Mouse (Mus musculus) neural tube, embryonic 15.5 days (tissue): ENCODE measurements around the gene Enpp4. TPM values are rescaled to one million over a fixed set of nuclear protein-coding genes. Genes with fewer than 3 reads are reported as not detected.

Experiments
- ATAC-seq: fragments of 200-750 bp; cut with Nextera tagmentation; 2 replicates; pipeline ENCODE4 v1.8.0; 2017; ENCODE audit warnings: mild to moderate bottlenecking, moderate TSS enrichment, moderate library complexity; ENCODE audit not compliant: low FRiP score
- H3K27ac ChIP-seq: fragments of 300-500 bp; sonication (generic); replicated peaks from 2 replicates; pipeline ENCODE4 v1.5.1; 2015; ENCODE audit warnings: mild to moderate bottlenecking, inconsistent platforms
- H3K27me3 ChIP-seq: fragments of 300-500 bp; sonication (generic); replicated peaks from 2 replicates; pipeline ENCODE4 v1.6.1; 2015; ENCODE audit warnings: inconsistent platforms
- H3K36me3 ChIP-seq: fragments of 300-500 bp; sonication (generic); 2 replicates; pipeline ENCODE4 v1.6.1; 2015; ENCODE audit warnings: inconsistent platforms
- H3K4me1 ChIP-seq: fragments of 300-500 bp; sonication (generic); 2 replicates; pipeline ENCODE4 v1.6.1; 2015; ENCODE audit warnings: inconsistent platforms
- H3K4me2 ChIP-seq: fragments of 300-500 bp; sonication (generic); 2 replicates; pipeline ENCODE4 v1.6.1; 2015; ENCODE audit warnings: inconsistent platforms, mild to moderate bottlenecking, moderate library complexity
- H3K4me3 ChIP-seq: fragments of 300-500 bp; sonication (generic); replicated peaks from 2 replicates; pipeline ENCODE4 v1.5.1; 2015; ENCODE audit warnings: mild to moderate bottlenecking, inconsistent platforms
- H3K9ac ChIP-seq: fragments of 300-500 bp; sonication (generic); replicated peaks from 2 replicates; pipeline ENCODE4 v1.6.1; 2015; ENCODE audit warnings: mild to moderate bottlenecking, inconsistent platforms
- H3K9me3 ChIP-seq: fragments of 300-500 bp; sonication (generic); replicated peaks from 2 replicates; pipeline ENCODE4 v1.6.1; 2016; ENCODE audit warnings: inconsistent platforms
- WGBS: fragments of 180-500 bp; shearing (Covaris S2); methylation state at CpG from one replicate; pipeline ENCODE4 v1.1.7; 2015; ENCODE audit warnings: mixed read lengths; 5-methylcytosine and 5-hydroxymethylcytosine counted together
- polyA plus RNA-seq: library from polyadenylated mRNA; unstranded; fragments of >200 nt; fragmentation: Nextera tagmentation; extraction: Ambion mirVana; gene quantifications from 2 replicates; pipeline ENCODE4 v1.2.1, GENCODE M21; 2015

The Enpp4 gene
- 6.1 and 9.8 TPM in 2 replicates for polyA plus RNA-seq

- H3K4me1 ChIP-seq = peaks cover 12% of the 10 kb centered on the region
Measured at GRCm38 (mm10) chr17:44105287-44106138, at the start of gene Enpp4. TSS of gene Enpp4 (minus strand) at chr17:44105809.

DNA sequence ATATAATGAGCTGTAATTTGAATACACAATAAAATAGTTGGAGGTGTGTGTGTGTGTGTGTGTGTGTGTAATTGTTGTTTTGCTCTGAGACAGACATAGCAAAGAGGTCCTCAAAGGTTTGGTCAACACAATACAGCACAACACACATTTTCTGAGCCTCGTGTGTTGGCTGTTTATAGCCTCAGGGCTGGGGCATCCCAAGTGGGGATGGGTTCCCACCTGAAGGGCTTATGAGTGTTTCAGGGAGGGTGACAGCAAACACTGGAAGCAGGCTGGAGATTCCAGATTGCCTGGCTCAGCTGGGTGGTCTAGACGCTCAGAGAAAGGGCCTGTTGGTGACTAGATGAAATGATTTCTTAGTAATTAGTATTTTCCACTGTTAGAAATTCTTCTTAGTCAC lies 49.6 kb upstream of the Enpp4 start:
- Histone ChIP-seq H3K27me3 (no peaks in the 10 kb centered on the region), H3K27ac (no peak overlapping the region), H3K4me2 (no peak overlapping the region), H3K9ac (no peak overlapping the region), H3K4me1 (no peaks in the 10 kb centered on the region), H3K4me3 (no peak overlapping the region), H3K36me3 (no peaks in the 10 kb centered on the region), H3K9me3 (no peaks in the 10 kb centered on the region)
- ATAC-seq = no peak
- WGBS = 76% methylated on average over 2 of the region's 2 CpGs

More at GRCm38 (mm10) chr17:44105287-44106138, at the start of gene Enpp4:
- Histone ChIP-seq H3K4me3 (peak within 1 kb of the TSS; percentile 64), H3K9me3 (no peaks in the 10 kb centered on the region), H3K27me3 (no peaks in the 10 kb centered on the region), H3K9ac (peak within 1 kb of the TSS; percentile 67), H3K36me3 (no peaks in the 10 kb centered on the region), H3K27ac (peak within 1 kb of the TSS; percentile 66), H3K4me2 (peak within 1 kb of the TSS; percentile 86)
- under 1% methylated on average over 76 of the region's 76 CpGs for WGBS
- ATAC-seq = peak; percentile 98

- ATAC-seq = no peak
- Histone ChIP-seq H3K4me1 (no peaks in the 10 kb centered on the region), H3K9me3 (no peaks in the 10 kb centered on the region), H3K9ac (no peak overlapping the region), H3K36me3 (no peaks in the 10 kb centered on the region), H3K27ac (no peak overlapping the region), H3K27me3 (no peaks in the 10 kb centered on the region), H3K4me3 (no peak overlapping the region), H3K4me2 (no peak overlapping the region)
- WGBS = 54% methylated on average over 5 of the region's 5 CpGs
Measured at GRCm38 (mm10) chr17:44153871-44154270, 48.3 kb upstream of the Enpp4 start.

DNA sequence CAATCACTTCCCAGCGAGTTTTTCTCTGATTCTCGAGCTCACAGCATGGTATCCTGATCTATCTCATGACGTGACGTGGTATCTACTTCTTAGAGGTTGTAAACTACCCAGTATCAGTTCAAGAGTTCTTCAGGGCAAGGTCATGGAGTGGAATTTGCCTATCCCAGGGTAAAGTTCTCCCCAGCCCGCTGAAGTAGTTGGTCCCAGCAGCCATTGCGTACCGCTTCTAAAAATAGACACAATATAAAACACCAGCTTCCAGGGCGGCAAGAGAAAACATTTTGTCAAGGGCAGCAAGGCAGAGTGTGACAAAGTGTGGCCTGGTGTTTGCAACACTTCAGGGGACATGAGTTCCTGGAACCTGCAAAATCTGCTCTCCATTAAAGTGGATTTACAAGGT lies 46.3 kb upstream of the Enpp4 start:
- Histone ChIP-seq H3K27ac (no peak overlapping the region), H3K4me1 (peaks cover 3% of the 10 kb centered on the region; the same call in 1 of the 2 replicates), H3K9ac (no peak overlapping the region), H3K36me3 (no peaks in the 10 kb centered on the region), H3K4me3 (no peak overlapping the region), H3K9me3 (no peaks in the 10 kb centered on the region), H3K4me2 (no peak overlapping the region), H3K27me3 (no peaks in the 10 kb centered on the region)
- 86% methylated on average over 8 of the region's 8 CpGs for WGBS
- ATAC-seq = no peak

DNA sequence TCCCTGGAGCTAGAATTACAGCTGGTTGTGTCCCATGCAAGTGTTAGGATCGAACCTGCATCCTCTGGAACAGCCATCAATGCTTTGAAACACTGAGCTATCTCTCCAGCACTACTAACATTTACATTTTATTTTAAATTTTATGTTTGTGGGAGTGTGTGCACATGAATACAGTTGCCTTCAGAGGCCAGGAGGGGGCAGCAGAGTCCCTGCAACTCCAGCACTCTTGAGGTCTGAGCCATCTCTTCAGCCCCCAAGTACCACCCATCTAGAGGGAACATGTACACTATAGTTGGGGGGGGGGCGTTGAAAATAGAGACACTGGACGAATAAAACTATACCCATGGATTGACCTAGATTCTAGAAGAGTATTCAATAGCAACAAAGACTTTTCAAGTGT lies 45.5 kb upstream of the Enpp4 start:
- no peak overlapping the region for H3K4me3 ChIP-seq
- no peaks in the 10 kb centered on the region for H3K27me3 ChIP-seq
- peaks cover 3% of the 10 kb centered on the region; the same call in 1 of the 2 replicates for H3K4me1 ChIP-seq
- no peaks in the 10 kb centered on the region for H3K9me3 ChIP-seq
- no peak overlapping the region for H3K27ac ChIP-seq
- H3K9ac ChIP-seq = no peak overlapping the region
- ATAC-seq = no peak
- 70% methylated on average over 3 of the region's 3 CpGs for WGBS
- no peaks in the 10 kb centered on the region for H3K36me3 ChIP-seq
- no peak overlapping the region for H3K4me2 ChIP-seq

DNA sequence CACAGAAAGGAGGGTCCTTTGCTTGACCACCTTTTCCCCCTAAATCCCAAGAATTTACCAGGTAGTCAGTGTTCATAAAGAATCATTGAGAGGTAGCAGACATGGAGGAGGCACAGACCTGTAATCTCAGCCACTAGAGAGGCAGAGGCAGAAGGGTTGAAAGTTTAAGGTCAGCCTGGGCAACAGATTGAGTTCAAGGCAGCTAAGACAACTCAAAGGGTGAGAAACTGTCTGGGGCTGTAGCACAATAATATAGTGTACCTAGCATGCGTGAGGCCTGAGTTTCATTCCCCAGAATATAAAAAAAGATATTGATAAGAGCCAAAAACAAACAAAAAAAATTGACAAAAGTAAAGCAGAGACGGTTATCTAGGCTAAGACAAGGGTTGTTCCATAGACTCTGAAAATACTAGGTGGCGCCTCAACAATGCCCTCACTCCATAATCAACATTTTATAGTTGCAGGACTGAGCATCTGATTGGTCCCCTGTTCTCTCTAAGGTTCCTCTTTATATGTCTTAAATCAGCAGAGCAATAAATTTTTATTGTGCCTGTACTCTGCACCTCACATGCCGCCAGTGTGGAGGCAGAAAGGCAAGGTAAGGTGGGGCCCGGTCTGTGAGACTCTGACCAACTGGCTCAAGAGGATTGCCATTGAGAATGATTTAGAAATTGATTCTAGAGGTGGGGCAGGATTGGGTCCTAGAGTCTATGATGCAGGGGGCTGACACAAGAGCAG lies 42.7 kb upstream of the Enpp4 start:
- no peak for ATAC-seq
- Histone ChIP-seq H3K9ac (no peak overlapping the region), H3K27me3 (no peaks in the 10 kb centered on the region), H3K27ac (no peak overlapping the region), H3K4me3 (no peak overlapping the region), H3K4me2 (no peak overlapping the region), H3K36me3 (no peaks in the 10 kb centered on the region), H3K9me3 (no peaks in the 10 kb centered on the region), H3K4me1 (peaks cover 3% of the 10 kb centered on the region; the same call in 1 of the 2 replicates)
- WGBS = 80% methylated on average over 5 of the region's 5 CpGs

DNA sequence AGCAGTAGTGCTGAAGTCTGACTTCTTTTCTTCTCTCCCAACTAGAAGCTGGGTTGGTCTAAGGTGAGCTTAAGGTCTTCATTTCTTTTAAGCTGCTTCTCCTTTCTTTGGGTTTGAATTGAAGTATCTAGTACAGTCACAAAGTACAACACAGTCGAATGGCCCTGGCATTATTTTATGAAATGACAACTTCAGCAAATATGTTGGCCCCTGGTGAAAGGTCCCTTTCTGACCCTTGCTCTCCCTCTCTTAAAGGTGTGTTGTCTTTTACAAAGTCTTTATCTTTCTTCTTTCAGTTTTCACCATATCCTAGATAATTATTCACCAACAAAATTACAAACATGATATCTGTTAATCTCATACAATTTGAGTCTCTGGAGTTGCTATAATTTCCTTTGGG lies 40.2 kb upstream of the Enpp4 start:
- H3K36me3 ChIP-seq = no peaks in the 10 kb centered on the region
- 73% methylated on average over 1 of the region's 1 CpGs for WGBS
- no peak for ATAC-seq
- H3K27me3 ChIP-seq = no peaks in the 10 kb centered on the region
- H3K9me3 ChIP-seq = no peaks in the 10 kb centered on the region
- no peak overlapping the region for H3K4me2 ChIP-seq
- no peak overlapping the region for H3K9ac ChIP-seq
- no peak overlapping the region for H3K4me3 ChIP-seq
- H3K27ac ChIP-seq = no peak overlapping the region
- H3K4me1 ChIP-seq = peaks cover 3% of the 10 kb centered on the region; the same call in 1 of the 2 replicates

DNA sequence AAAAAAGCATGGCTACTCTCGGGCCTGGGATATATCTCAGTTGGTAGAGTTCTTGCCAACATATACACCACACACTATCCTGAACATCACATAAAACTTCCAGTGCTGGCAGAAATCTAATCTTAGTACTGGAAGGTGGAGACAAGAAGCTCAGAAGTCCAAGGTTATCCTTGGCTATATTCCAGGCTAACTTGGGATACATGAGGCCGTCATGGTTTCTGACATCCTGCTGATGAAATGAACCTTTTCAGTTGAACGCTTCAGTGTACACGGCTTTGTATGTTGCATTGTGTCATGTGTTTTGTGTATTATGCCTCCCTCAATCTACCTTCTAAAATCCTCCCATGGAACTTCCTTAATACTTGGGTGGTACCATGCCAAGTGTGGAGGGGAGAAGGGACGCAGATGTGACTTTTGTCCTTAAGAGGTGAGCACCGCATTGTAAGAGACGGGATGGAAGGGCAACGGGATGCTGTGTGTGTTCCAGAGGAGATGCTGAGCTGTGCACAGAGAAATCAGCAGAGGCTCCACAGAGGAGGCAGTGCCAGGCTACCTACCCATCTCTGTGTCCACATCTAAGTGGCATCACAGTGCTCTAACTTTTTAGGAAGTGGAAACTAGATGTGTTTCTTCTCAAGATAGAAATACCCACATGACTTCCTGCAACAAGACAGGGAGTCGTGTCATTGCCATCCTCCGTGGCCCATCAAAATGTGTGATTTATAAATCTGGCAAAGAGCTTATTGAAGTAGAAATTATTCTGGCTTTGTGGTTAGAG lies 31.4 kb upstream of the Enpp4 start:
- no peak overlapping the region for H3K9ac ChIP-seq
- WGBS = 88% methylated on average over 10 of the region's 10 CpGs
- H3K9me3 ChIP-seq = no peaks in the 10 kb centered on the region
- no peak overlapping the region for H3K27ac ChIP-seq
- no peaks in the 10 kb centered on the region for H3K36me3 ChIP-seq
- no peaks in the 10 kb centered on the region for H3K27me3 ChIP-seq
- H3K4me2 ChIP-seq = no peak overlapping the region
- no peaks in the 10 kb centered on the region for H3K4me1 ChIP-seq
- ATAC-seq = no peak
- H3K4me3 ChIP-seq = no peak overlapping the region

GRCm38 (mm10) chr17:44136018-44136417 lies 30.4 kb upstream of the Enpp4 start:
- no peaks in the 10 kb centered on the region; the same call in 1 of the 2 replicates for H3K27me3 ChIP-seq
- H3K9me3 ChIP-seq = no peaks in the 10 kb centered on the region
- H3K4me1 ChIP-seq = no peaks in the 10 kb centered on the region
- 86% methylated on average over 8 of the region's 8 CpGs for WGBS
- no peak overlapping the region for H3K4me2 ChIP-seq
- no peaks in the 10 kb centered on the region for H3K36me3 ChIP-seq
- no peak overlapping the region for H3K9ac ChIP-seq
- ATAC-seq = no peak
- no peak overlapping the region for H3K27ac ChIP-seq
- no peak overlapping the region for H3K4me3 ChIP-seq

- Histone ChIP-seq H3K9me3 (no peaks in the 10 kb centered on the region), H3K36me3 (no peaks in the 10 kb centered on the region), H3K4me3 (no peak overlapping the region), H3K4me1 (no peaks in the 10 kb centered on the region), H3K27ac (no peak overlapping the region), H3K27me3 (no peaks in the 10 kb centered on the region; the same call in 1 of the 2 replicates), H3K9ac (no peak overlapping the region), H3K4me2 (no peak overlapping the region)
- ATAC-seq = no peak
- 67% methylated on average over 9 of the region's 9 CpGs for WGBS
Measured at GRCm38 (mm10) chr17:44134545-44134944, 28.9 kb upstream of the Enpp4 start.

DNA sequence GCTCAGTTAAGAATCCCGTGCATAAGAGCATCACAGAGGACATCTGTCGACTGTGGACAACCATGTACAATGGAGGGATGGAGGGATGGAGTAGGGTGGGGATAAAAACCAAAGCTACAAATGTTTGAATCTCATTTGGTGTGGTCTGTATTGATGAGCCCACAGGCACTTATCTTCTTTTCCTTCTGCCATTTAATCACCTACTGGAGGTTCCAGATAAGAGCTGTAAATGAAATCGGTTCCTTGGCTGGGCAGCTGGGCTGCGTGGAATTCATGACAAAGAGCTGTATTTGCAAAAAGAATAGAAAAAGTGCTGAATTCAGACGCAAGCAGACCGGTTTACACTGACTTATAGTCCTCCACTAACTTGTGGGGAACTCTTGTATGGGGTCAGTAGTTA lies 28.5 kb upstream of the Enpp4 start:
- H3K36me3 ChIP-seq = no peaks in the 10 kb centered on the region
- no peak overlapping the region for H3K4me3 ChIP-seq
- no peaks in the 10 kb centered on the region for H3K4me1 ChIP-seq
- WGBS = 74% methylated on average over 6 of the region's 6 CpGs
- no peak overlapping the region for H3K27ac ChIP-seq
- H3K9ac ChIP-seq = no peak overlapping the region
- no peaks in the 10 kb centered on the region for H3K9me3 ChIP-seq
- no peaks in the 10 kb centered on the region; the same call in 1 of the 2 replicates for H3K27me3 ChIP-seq
- no peak for ATAC-seq
- H3K4me2 ChIP-seq = no peak overlapping the region
